Mouse (Mus musculus) heart, postnatal 0 days (tissue): ENCODE results near the gene Chsy1. TPM values are rescaled to one million over a fixed set of nuclear protein-coding genes. Genes with fewer than 3 reads are reported as not detected.

Experiments used
- ATAC-seq: fragments of 200-750 bp; cut with Nextera tagmentation; 2 replicates; pipeline ENCODE4 v1.8.0; 2017; ENCODE audit warnings: low read depth, moderate number of reproducible peaks, moderate library complexity; ENCODE audit not compliant: insufficient read depth
- DNase-seq: peaks from one replicate; pipeline ENCODE4 v3.0.0-alpha.2; 2016; ENCODE audit warnings: low spot score
- H3K27ac ChIP-seq: fragments of 300-500 bp; sonication (generic); 2 replicates; pipeline ENCODE4 v1.5.1; 2014; ENCODE audit warnings: low read depth, mild to moderate bottlenecking
- H3K27me3 ChIP-seq: fragments of 300-500 bp; sonication (generic); 2 replicates; pipeline ENCODE4 v1.6.1; 2014; ENCODE audit warnings: low read length, mixed read lengths; ENCODE audit not compliant: control insufficient read depth, insufficient read depth
- H3K36me3 ChIP-seq: fragments of 300-500 bp; sonication (generic); replicated peaks from 2 replicates; pipeline ENCODE4 v1.6.1; 2014; ENCODE audit warnings: low read length, mixed read lengths; ENCODE audit not compliant: control insufficient read depth, insufficient read depth
- H3K4me1 ChIP-seq: fragments of 300-500 bp; sonication (generic); 2 replicates; pipeline ENCODE4 v1.6.1; 2014; ENCODE audit warnings: antibody characterized with exemption; ENCODE audit not compliant: control insufficient read depth, insufficient read depth
- H3K4me2 ChIP-seq: fragments of 300-500 bp; sonication (generic); 2 replicates; pipeline ENCODE4 v1.6.1; 2014; ENCODE audit warnings: low read depth, mild to moderate bottlenecking, low read length, moderate library complexity
- H3K4me3 ChIP-seq: fragments of 300-500 bp; sonication (generic); 2 replicates; pipeline ENCODE4 v1.5.1; 2014; ENCODE audit warnings: low read depth, low read length
- H3K9ac ChIP-seq: fragments of 300-500 bp; sonication (generic); replicated peaks from 2 replicates; pipeline ENCODE4 v1.6.1; 2014; ENCODE audit warnings: low read depth, low read length, mixed read lengths
- H3K9me3 ChIP-seq: fragments of 300-500 bp; sonication (generic); replicated peaks from 2 replicates; pipeline ENCODE4 v1.6.1; 2016; ENCODE audit warnings: low read length; ENCODE audit not compliant: control insufficient read depth
- CTCF ChIP-seq: IDR thresholded peaks from 2 replicates; pipeline ENCODE4 v1.5.1; 2016; ENCODE audit warnings: antibody characterized with exemption, control low read depth, low read depth
- EP300 ChIP-seq: IDR thresholded peaks from 2 replicates; pipeline ENCODE4 v1.6.1; 2016; ENCODE audit warnings: antibody characterized with exemption, low read depth
- WGBS: fragments of 180-500 bp; shearing (Covaris S2); extraction: QIAGEN DNeasy Blood & Tissue Kit; methylation state at CpG from one replicate; pipeline ENCODE4 v1.1.7; 2014; 5-methylcytosine and 5-hydroxymethylcytosine counted together
- polyA plus RNA-seq: library from polyadenylated mRNA; unstranded; fragments of >200 nt; fragmentation: Nextera tagmentation; extraction: Ambion mirVana; gene quantifications from 2 replicates; pipeline ENCODE4 v1.2.1, GENCODE M21; 2015
- total RNA-seq: library from RNA; depleted of rRNA; stranded (reverse); fragments of >200 nt; gene quantifications from 2 replicates; pipeline ENCODE4 v1.2.3, GENCODE M21; 2014; ENCODE audit warnings: low replicate concordance; rRNA removed

The Chsy1 gene
- total and polyA plus RNA-seq, 2 experiments from 2014 or later, result 9.6 to 43.4 TPM

DNA sequence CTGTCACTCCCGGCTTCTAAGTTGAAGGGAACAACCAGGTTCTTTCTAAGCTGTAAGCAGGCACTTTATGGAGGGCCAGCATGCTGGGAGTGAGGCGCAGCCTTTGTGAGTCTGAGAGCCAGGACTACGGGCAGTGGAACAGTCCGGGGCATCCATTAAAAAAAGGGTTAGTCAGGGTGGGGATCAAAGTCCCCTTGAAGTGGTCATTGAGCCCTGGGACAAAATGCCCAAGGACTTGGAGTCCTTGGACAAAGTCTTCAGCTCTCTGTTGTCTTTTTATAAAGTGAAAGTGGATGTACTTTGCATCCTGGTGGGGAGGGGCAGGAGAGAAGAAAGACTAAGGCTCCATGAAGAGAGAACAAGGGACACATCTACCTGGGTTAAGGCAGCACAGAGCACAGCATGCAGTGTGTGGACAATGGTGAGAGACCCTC, 110.5 kb downstream of the Chsy1 start:
- Histone ChIP-seq H3K27me3 (no peaks in the 10 kb centered on the region), H3K4me1 (peaks cover 16% of the 10 kb centered on the region; the same call in 1 of the 2 replicates), H3K4me2 (no peak overlapping the region), H3K36me3 (no peaks in the 10 kb centered on the region), H3K9me3 (no peaks in the 10 kb centered on the region), H3K4me3 (no peak overlapping the region), H3K9ac (no peak overlapping the region), H3K27ac (no peak overlapping the region)
- ATAC-seq (no peak), DNase-seq (no peak)
- WGBS, result 81% methylated on average over 4 of the region's 4 CpGs
- TF ChIP-seq CTCF (no peak), EP300 (no peak)

DNA sequence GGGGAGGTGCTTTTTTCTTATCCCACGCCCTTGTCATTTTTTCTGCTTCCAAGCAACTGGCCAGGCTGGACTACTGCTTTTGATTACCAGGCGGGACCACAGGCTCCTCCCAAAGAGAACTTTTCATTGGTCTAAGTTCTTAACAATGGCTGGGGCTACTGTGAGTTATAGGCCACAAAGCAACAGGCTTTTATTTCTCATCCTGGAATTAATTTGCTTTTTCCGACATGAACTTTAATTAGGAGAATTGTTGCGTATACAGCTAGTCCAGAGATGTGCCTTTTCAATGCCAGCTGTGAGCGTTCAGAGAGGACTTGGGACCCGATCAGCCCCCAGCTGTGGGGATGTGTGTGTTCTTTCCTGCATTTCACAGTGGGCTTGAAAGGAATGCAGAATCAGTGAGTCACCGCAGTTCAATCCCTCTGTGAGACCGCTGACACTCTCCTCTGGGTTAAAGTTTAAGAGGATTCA, 113.3 kb downstream of the Chsy1 start:
- Histone ChIP-seq H3K4me1 (peaks cover 6% of the 10 kb centered on the region; the same call in 1 of the 2 replicates), H3K9ac (no peak overlapping the region), H3K9me3 (no peaks in the 10 kb centered on the region), H3K27me3 (no peaks in the 10 kb centered on the region), H3K36me3 (no peaks in the 10 kb centered on the region), H3K4me2 (no peak overlapping the region), H3K27ac (peak overlapping the region; percentile 38; the same call in 1 of the 2 replicates), H3K4me3 (no peak overlapping the region)
- 42% methylated on average over 8 of the region's 8 CpGs for WGBS
- no peak for DNase-seq
- ATAC-seq, result no peak
- no peak for TF ChIP-seq EP300
- no peak for TF ChIP-seq CTCF

Other genes with a start within 250 kb of the Chsy1 start
- gene Pcsk6, start 247.8 kb upstream of the Chsy1 start, total RNA-seq, result 8.1 and 10.1 TPM in 2 replicates
- 1.6 and 1.7 TPM in 2 replicates for gene Pcsk6, start 247.8 kb upstream of the Chsy1 start, polyA plus RNA-seq
- not detected in 2 replicates for gene Gm45213, start 65.9 kb upstream of the Chsy1 start, total RNA-seq
- gene Gm45213, start 65.9 kb upstream of the Chsy1 start, polyA plus RNA-seq, result not detected in 2 replicates
- 18.0 and 30.8 TPM in 2 replicates for gene Snrpa1, start 50.5 kb upstream of the Chsy1 start, total RNA-seq
- gene Snrpa1, start 50.5 kb upstream of the Chsy1 start, polyA plus RNA-seq, result 58.9 and 62.1 TPM in 2 replicates
- 30.7 and 41.3 TPM in 2 replicates for gene Selenos, start 29.9 kb upstream of the Chsy1 start, total RNA-seq
- gene Selenos, start 29.9 kb upstream of the Chsy1 start, polyA plus RNA-seq, result 66.3 and 70.5 TPM in 2 replicates